Mouse (Mus musculus): ENCODE measurements around the gene Gm29609.

GRCm38 (mm10) chr5:31199321-31199892, 19.7 kb upstream of the Gm29609 start:
- TF ChIP-seq POLR2A (IDR thresholded peaks at IDR 0.05; ENCODE audit: insufficient read depth, low read depth, low read length) (no peak), CTCF (IDR thresholded peaks at IDR 0.05; ENCODE audit: insufficient read depth, low read depth, low read length) (no peak)
